Mouse (Mus musculus) heart, embryonic 11.5 days (tissue): ENCODE measurements around the gene Fam32a. TPM values are rescaled to one million over a fixed set of nuclear protein-coding genes. Genes with fewer than 3 reads are reported as not detected.

Experiments
- ATAC-seq: fragments of 200-750 bp; cut with Nextera tagmentation; replicated peaks from 2 replicates; pipeline ENCODE4 v1.8.0; 2017; ENCODE audit warnings: moderate library complexity; ENCODE audit not compliant: insufficient number of reproducible peaks, low FRiP score, low TSS enrichment
- H3K27ac ChIP-seq: fragments of 300-500 bp; sonication (generic); 2 replicates; pipeline ENCODE4 v1.5.1; 2014; ENCODE audit warnings: mild to moderate bottlenecking, low read depth, low read length
- H3K27me3 ChIP-seq: fragments of 300-500 bp; sonication (generic); 2 replicates; pipeline ENCODE4 v1.6.1; 2014; ENCODE audit warnings: mild to moderate bottlenecking, low read length, mixed read lengths; ENCODE audit not compliant: control insufficient read depth, insufficient read depth
- H3K36me3 ChIP-seq: fragments of 300-500 bp; sonication (generic); 2 replicates; pipeline ENCODE4 v1.6.1; 2014; ENCODE audit warnings: mild to moderate bottlenecking, low read length, moderate library complexity, mixed read lengths; ENCODE audit not compliant: control insufficient read depth, insufficient read depth
- H3K4me1 ChIP-seq: fragments of 300-500 bp; sonication (generic); 2 replicates; pipeline ENCODE4 v1.6.1; 2014; ENCODE audit warnings: low read length; ENCODE audit not compliant: control insufficient read depth, insufficient read depth
- H3K4me2 ChIP-seq: fragments of 300-500 bp; sonication (generic); 2 replicates; pipeline ENCODE4 v1.6.1; 2014; ENCODE audit warnings: mild to moderate bottlenecking, moderate library complexity
- H3K4me3 ChIP-seq: fragments of 300-500 bp; sonication (generic); 2 replicates; pipeline ENCODE4 v1.5.1; 2014; ENCODE audit warnings: low read depth, low read length
- H3K9ac ChIP-seq: fragments of 300-500 bp; sonication (generic); 2 replicates; pipeline ENCODE4 v1.6.1; 2014; ENCODE audit warnings: mild to moderate bottlenecking, low read depth, low read length, moderate library complexity
- H3K9me3 ChIP-seq: fragments of 300-500 bp; sonication (generic); replicated peaks from 2 replicates; pipeline ENCODE4 v1.6.1; 2016; ENCODE audit warnings: low read length; ENCODE audit not compliant: control insufficient read depth
- WGBS: fragments of 180-500 bp; shearing (Covaris S2); extraction: QIAGEN DNeasy Blood & Tissue Kit; methylation state at CpG from one replicate; pipeline ENCODE4 v1.1.7; 2014; ENCODE audit not compliant: insufficient replicate concordance; 5-methylcytosine and 5-hydroxymethylcytosine counted together
- polyA plus RNA-seq: library from polyadenylated mRNA; unstranded; fragments of >200 nt; fragmentation: Nextera tagmentation; extraction: Ambion mirVana; gene quantifications from 2 replicates; pipeline ENCODE4 v1.2.1, GENCODE M21; 2014

Fam32a gene
- polyA plus RNA-seq, 1 experiment from 2014 or later: 44.7 TPM

- ATAC-seq: no peak
- H3K4me1 ChIP-seq: peaks cover 3% of the 10 kb centered on the region; the same call in 1 of the 2 replicates
- no peak overlapping the region for H3K4me3 ChIP-seq
- H3K27me3 ChIP-seq: no peaks in the 10 kb centered on the region
- H3K9ac ChIP-seq: 0 out of 2 replicates have a peak overlapping the region, but pooled peaks have one; percentile 16
- WGBS: 51% methylated on average over 7 of the region's 7 CpGs
- no peak overlapping the region for H3K4me2 ChIP-seq
- peaks cover 6% of the 10 kb centered on the region; the same call in 1 of the 2 replicates for H3K36me3 ChIP-seq
- H3K9me3 ChIP-seq: no peaks in the 10 kb centered on the region
- no peak overlapping the region for H3K27ac ChIP-seq
These were observed 37.8 kb downstream of the Fam32a start for GRCm38 (mm10) chr8:72257171-72257901.

- 95% methylated on average over 1 of the region's 1 CpGs for WGBS
These were observed 38.3 kb downstream of the Fam32a start for GRCm38 (mm10) chr8:72257902-72258238.

GRCm38 (mm10) chr8:72259862-72260261 lies 40.3 kb downstream of the Fam32a start:
- Histone ChIP-seq H3K27ac (no peak overlapping the region), H3K27me3 (no peaks in the 10 kb centered on the region), H3K36me3 (no peaks in the 10 kb centered on the region), H3K9ac (no peak overlapping the region), H3K4me1 (peaks cover 3% of the 10 kb centered on the region; the same call in 1 of the 2 replicates), H3K9me3 (no peaks in the 10 kb centered on the region), H3K4me2 (no peak overlapping the region), H3K4me3 (no peak overlapping the region)
- ATAC-seq: no peak
- 79% methylated on average over 2 of the region's 2 CpGs for WGBS

More at GRCm38 (mm10) chr8:72257902-72258238, 38.3 kb downstream of the Fam32a start:
- Histone ChIP-seq H3K9ac (no peak overlapping the region), H3K27ac (no peak overlapping the region), H3K36me3 (peaks cover 6% of the 10 kb centered on the region; the same call in 1 of the 2 replicates), H3K4me2 (no peak overlapping the region), H3K4me3 (no peak overlapping the region), H3K27me3 (no peaks in the 10 kb centered on the region), H3K4me1 (peaks cover 3% of the 10 kb centered on the region; the same call in 1 of the 2 replicates), H3K9me3 (no peaks in the 10 kb centered on the region)
- no peak for ATAC-seq

GRCm38 (mm10) chr8:72260585-72260984 lies 41.1 kb downstream of the Fam32a start:
- Histone ChIP-seq H3K4me2 (no peak overlapping the region), H3K4me1 (peaks cover 3% of the 10 kb centered on the region; the same call in 1 of the 2 replicates), H3K36me3 (no peaks in the 10 kb centered on the region), H3K27me3 (no peaks in the 10 kb centered on the region), H3K9me3 (no peaks in the 10 kb centered on the region), H3K9ac (no peak overlapping the region), H3K4me3 (no peak overlapping the region), H3K27ac (0 out of 2 replicates have a peak overlapping the region, but pooled peaks have one; percentile 12)
- no peak for ATAC-seq
- 60% methylated on average over 4 of the region's 4 CpGs for WGBS

- Histone ChIP-seq H3K9ac (no peak overlapping the region), H3K4me1 (peaks cover 3% of the 10 kb centered on the region; the same call in 1 of the 2 replicates), H3K27me3 (no peaks in the 10 kb centered on the region), H3K27ac (0 out of 2 replicates have a peak overlapping the region, but pooled peaks have one; percentile 12), H3K4me2 (no peak overlapping the region), H3K9me3 (no peaks in the 10 kb centered on the region), H3K36me3 (no peaks in the 10 kb centered on the region), H3K4me3 (no peak overlapping the region)
- WGBS: 24% methylated on average over 2 of the region's 2 CpGs
- ATAC-seq: peak; percentile 29; the same call in 1 of the 2 replicates
These were observed 41.5 kb downstream of the Fam32a start for GRCm38 (mm10) chr8:72261019-72261418.

- no peak overlapping the region for H3K27ac ChIP-seq
- no peak overlapping the region for H3K4me2 ChIP-seq
- H3K9me3 ChIP-seq: no peaks in the 10 kb centered on the region
- no peaks in the 10 kb centered on the region for H3K27me3 ChIP-seq
- no peak overlapping the region for H3K4me3 ChIP-seq
- H3K9ac ChIP-seq: no peak overlapping the region
- peaks cover 3% of the 10 kb centered on the region; the same call in 1 of the 2 replicates for H3K4me1 ChIP-seq
- ATAC-seq: no peak
- no peaks in the 10 kb centered on the region for H3K36me3 ChIP-seq
These were observed 41.9 kb downstream of the Fam32a start for GRCm38 (mm10) chr8:72261431-72261830.

GRCm38 (mm10) chr8:72261872-72262271 lies 42.3 kb downstream of the Fam32a start:
- 37% methylated on average over 5 of the region's 5 CpGs for WGBS
- no peaks in the 10 kb centered on the region for H3K36me3 ChIP-seq

GRCm38 (mm10) chr8:72262756-72263155 lies 43.2 kb downstream of the Fam32a start:
- WGBS: 88% methylated on average over 2 of the region's 2 CpGs

More at GRCm38 (mm10) chr8:72261872-72262271, 42.3 kb downstream of the Fam32a start:
- Histone ChIP-seq H3K9ac (no peak overlapping the region), H3K4me1 (peaks cover 3% of the 10 kb centered on the region; the same call in 1 of the 2 replicates), H3K27ac (no peak overlapping the region), H3K4me2 (no peak overlapping the region), H3K4me3 (no peak overlapping the region), H3K9me3 (no peaks in the 10 kb centered on the region), H3K27me3 (no peaks in the 10 kb centered on the region)
- no peak for ATAC-seq

More at GRCm38 (mm10) chr8:72262756-72263155, 43.2 kb downstream of the Fam32a start:
- Histone ChIP-seq H3K9me3 (no peaks in the 10 kb centered on the region), H3K27me3 (no peaks in the 10 kb centered on the region), H3K4me1 (peaks cover 3% of the 10 kb centered on the region; the same call in 1 of the 2 replicates), H3K4me2 (no peak overlapping the region), H3K4me3 (no peak overlapping the region), H3K36me3 (no peaks in the 10 kb centered on the region), H3K27ac (no peak overlapping the region), H3K9ac (no peak overlapping the region)
- ATAC-seq: no peak
